Mouse (Mus musculus) forebrain, embryonic 11.5 days (tissue): Measurements from ENCODE around the gene Phf5a. TPM values are rescaled to one million over a fixed set of nuclear protein-coding genes. Genes with fewer than 3 reads are reported as not detected.
A peak's percentile ranks its signal among the peaks of the same experiment; 100 is the strongest.

ENCODE experiments used
- ATAC-seq: fragments of 200-750 bp; cut with Nextera tagmentation; replicated peaks from 2 replicates; pipeline ENCODE4 v1.8.0; 2017; ENCODE audit warnings: moderate TSS enrichment; ENCODE audit not compliant: low FRiP score
- DNase-seq: peaks from one replicate; pipeline ENCODE4 v3.0.0-alpha.2; 2017; ENCODE audit warnings: low spot score
- H3K27ac ChIP-seq: fragments of 300-500 bp; sonication (generic); 2 replicates; pipeline ENCODE4 v1.5.1; 2014; ENCODE audit warnings: low read depth, low read length
- H3K27me3 ChIP-seq: fragments of 300-500 bp; sonication (generic); 2 replicates; pipeline ENCODE4 v1.6.1; 2014; ENCODE audit warnings: mild to moderate bottlenecking, low read length, mixed read lengths; ENCODE audit not compliant: control insufficient read depth, insufficient read depth
- H3K36me3 ChIP-seq: fragments of 300-500 bp; sonication (generic); 2 replicates; pipeline ENCODE4 v1.6.1; 2014; ENCODE audit warnings: mild to moderate bottlenecking, low read length, moderate library complexity, mixed read lengths; ENCODE audit not compliant: control insufficient read depth, insufficient read depth
- H3K4me1 ChIP-seq: fragments of 300-500 bp; sonication (generic); replicated peaks from 2 replicates; pipeline ENCODE4 v1.6.1; 2014; ENCODE audit warnings: low read length, mixed read lengths; ENCODE audit not compliant: control insufficient read depth, insufficient read depth
- H3K4me2 ChIP-seq: fragments of 300-500 bp; sonication (generic); 2 replicates; pipeline ENCODE4 v1.6.1; 2014; ENCODE audit warnings: low read depth, mild to moderate bottlenecking, low read length, moderate library complexity, mixed read lengths; ENCODE audit not compliant: severe bottlenecking
- H3K4me3 ChIP-seq: fragments of 300-500 bp; sonication (generic); 2 replicates; pipeline ENCODE4 v1.5.1; 2014; ENCODE audit warnings: low read depth, low read length
- H3K9ac ChIP-seq: fragments of 300-500 bp; sonication (generic); 2 replicates; pipeline ENCODE4 v1.6.1; 2014; ENCODE audit warnings: low read length
- H3K9me3 ChIP-seq: fragments of 300-500 bp; sonication (generic); 2 replicates; pipeline ENCODE4 v1.6.1; 2016; ENCODE audit warnings: low read length, mixed read lengths; ENCODE audit not compliant: control insufficient read depth
- WGBS: fragments of 180-500 bp; shearing (Covaris S2); extraction: QIAGEN DNeasy Blood & Tissue Kit; methylation state at CpG from one replicate; pipeline ENCODE4 v1.1.7; 2014; 5-methylcytosine and 5-hydroxymethylcytosine counted together
- polyA plus RNA-seq: library from polyadenylated mRNA; unstranded; fragments of >200 nt; fragmentation: Nextera tagmentation; extraction: Ambion mirVana; gene quantifications from 2 replicates; pipeline ENCODE4 v1.2.1, GENCODE M21; 2014

The Phf5a gene
- polyA plus RNA-seq, 1 experiment from 2014 or later, result 186 TPM

DNA sequence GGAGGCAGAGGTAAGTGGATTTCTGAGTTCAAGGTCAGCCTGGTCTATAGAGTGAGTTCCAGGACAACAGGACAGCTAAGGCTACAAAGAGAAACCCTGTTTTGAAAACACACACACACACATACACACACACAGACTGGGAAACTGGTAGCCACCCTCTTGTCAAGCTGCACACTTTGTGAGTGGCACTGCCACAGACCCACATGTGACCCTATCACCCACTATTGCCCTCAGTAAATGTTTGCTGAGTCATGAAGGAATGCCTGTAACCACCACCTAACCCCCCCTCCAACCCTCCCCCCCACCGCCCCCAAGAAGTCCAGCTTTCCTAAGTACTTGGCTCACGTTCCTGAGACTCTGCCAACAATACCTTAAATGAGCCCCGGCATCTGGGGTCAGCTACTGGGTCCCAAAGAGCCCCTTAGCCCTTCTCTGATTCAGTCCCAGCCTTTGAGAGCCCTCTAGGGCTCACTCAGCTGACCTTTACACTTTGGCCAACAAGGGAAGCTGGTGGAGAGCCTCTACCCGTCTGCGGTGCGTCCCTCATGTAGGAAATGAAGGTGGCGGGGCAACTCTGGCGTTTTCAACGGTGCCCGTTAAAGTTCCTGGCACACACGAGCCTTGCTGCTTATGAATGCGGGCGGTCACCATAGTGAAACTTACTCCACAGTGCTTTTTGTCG lies 33.0 kb downstream of the Phf5a start:
- Histone ChIP-seq H3K27ac (no peak overlapping the region), H3K9ac (no peak overlapping the region), H3K4me3 (no peak overlapping the region), H3K4me1 (0 out of 2 replicates have a peak, but pooled peaks cover 2% of the 10 kb centered on the region), H3K9me3 (no peaks in the 10 kb centered on the region), H3K27me3 (no peaks in the 10 kb centered on the region; the same call in 1 of the 2 replicates), H3K36me3 (no peaks in the 10 kb centered on the region), H3K4me2 (no peak overlapping the region)
- 69% methylated on average over 14 of the region's 14 CpGs for WGBS
- ATAC-seq (no peak), DNase-seq (no peak)

DNA sequence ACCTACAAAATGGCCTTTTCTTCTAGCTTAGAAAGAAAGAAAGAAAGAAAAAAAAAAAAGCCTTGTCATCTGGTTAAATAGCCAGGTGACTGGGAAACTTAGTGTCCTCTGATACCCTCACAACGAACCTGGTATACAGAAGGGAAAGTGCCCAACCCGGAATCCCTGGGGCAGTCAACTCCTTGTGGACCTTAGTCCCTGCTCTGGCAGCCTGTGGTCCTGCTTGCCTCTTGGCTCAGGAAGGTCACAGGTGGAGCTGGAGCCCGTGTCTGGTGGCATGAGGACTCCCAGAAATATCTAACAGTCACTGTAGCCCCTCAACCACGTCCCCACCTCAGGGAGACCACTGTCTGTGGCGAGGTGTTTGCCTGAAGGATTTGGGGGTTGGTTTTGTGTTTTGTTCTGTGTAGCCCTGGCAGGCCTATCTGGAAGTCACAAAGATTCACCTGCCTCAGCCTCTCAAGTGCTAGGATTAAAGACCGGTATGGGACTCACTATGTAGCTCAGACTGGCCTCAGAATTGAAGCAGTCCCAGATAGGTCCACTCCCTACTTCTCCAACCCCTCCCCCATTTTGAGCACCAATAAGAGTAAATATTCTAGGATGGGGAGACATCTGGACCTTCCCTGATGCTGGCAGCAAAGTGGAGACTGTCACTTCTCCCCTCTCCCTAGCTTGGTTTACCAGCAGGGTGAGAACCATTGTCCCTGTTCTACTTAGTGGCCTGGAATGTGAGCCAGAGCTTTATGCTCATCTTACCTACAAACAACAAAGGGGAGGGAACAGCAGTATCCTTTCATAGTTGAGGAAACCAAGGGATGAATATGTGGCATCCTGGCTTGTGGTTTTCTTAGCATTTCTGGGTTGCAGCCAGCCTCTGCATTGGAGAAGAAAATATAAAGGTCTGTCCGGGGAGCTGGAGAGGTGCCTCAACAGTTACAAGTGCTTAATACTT lies 34.5 kb downstream of the Phf5a start:
- Histone ChIP-seq H3K4me1 (0 out of 2 replicates have a peak, but pooled peaks cover 2% of the 10 kb centered on the region), H3K9me3 (no peaks in the 10 kb centered on the region), H3K4me3 (no peak overlapping the region), H3K36me3 (no peaks in the 10 kb centered on the region), H3K4me2 (no peak overlapping the region), H3K27me3 (no peaks in the 10 kb centered on the region; the same call in 1 of the 2 replicates), H3K27ac (no peak overlapping the region), H3K9ac (no peak overlapping the region; the same call in 1 of the 2 replicates)
- DNase-seq, result no peak
- WGBS, result 56% methylated on average over 7 of the region's 7 CpGs
- ATAC-seq, result no peak

GRCm38 (mm10) chr15:81836124-81836821 lies 35.4 kb downstream of the Phf5a start:
- Histone ChIP-seq H3K4me3 (peak overlapping the region; percentile 17), H3K4me1 (0 out of 2 replicates have a peak, but pooled peaks cover 2% of the 10 kb centered on the region), H3K36me3 (no peaks in the 10 kb centered on the region), H3K4me2 (peak overlapping the region; percentile 43), H3K9me3 (no peaks in the 10 kb centered on the region), H3K27me3 (no peaks in the 10 kb centered on the region; the same call in 1 of the 2 replicates), H3K27ac (no peak overlapping the region), H3K9ac (peak overlapping the region; percentile 43)
- ATAC-seq (peak; percentile 81), DNase-seq (peak; percentile 80)
- WGBS, result 2% methylated on average over 28 of the region's 33 CpGs

GRCm38 (mm10) chr15:81835007-81835880 lies 36.5 kb downstream of the Phf5a start:
- Histone ChIP-seq H3K4me2 (no peak overlapping the region; the same call in 1 of the 2 replicates), H3K36me3 (no peaks in the 10 kb centered on the region), H3K4me3 (no peak overlapping the region), H3K9me3 (no peaks in the 10 kb centered on the region), H3K9ac (no peak overlapping the region), H3K27ac (no peak overlapping the region), H3K4me1 (0 out of 2 replicates have a peak, but pooled peaks cover 2% of the 10 kb centered on the region), H3K27me3 (no peaks in the 10 kb centered on the region; the same call in 1 of the 2 replicates)
- 79% methylated on average over 10 of the region's 10 CpGs for WGBS
- ATAC-seq (no peak), DNase-seq (no peak)

GRCm38 (mm10) chr15:81834171-81834841 lies 37.4 kb downstream of the Phf5a start:
- Histone ChIP-seq H3K4me3 (no peak overlapping the region), H3K9ac (no peak overlapping the region), H3K27ac (no peak overlapping the region), H3K27me3 (no peaks in the 10 kb centered on the region; the same call in 1 of the 2 replicates), H3K4me1 (0 out of 2 replicates have a peak, but pooled peaks cover 2% of the 10 kb centered on the region), H3K4me2 (no peak overlapping the region), H3K9me3 (no peaks in the 10 kb centered on the region), H3K36me3 (no peaks in the 10 kb centered on the region)
- DNase-seq (no peak), ATAC-seq (no peak)
- WGBS, result 56% methylated on average over 3 of the region's 3 CpGs

- Histone ChIP-seq H3K9me3 (no peaks in the 10 kb centered on the region), H3K4me1 (0 out of 2 replicates have a peak, but pooled peaks cover 2% of the 10 kb centered on the region), H3K9ac (no peak overlapping the region), H3K4me3 (no peak overlapping the region), H3K36me3 (no peaks in the 10 kb centered on the region), H3K27me3 (no peaks in the 10 kb centered on the region; the same call in 1 of the 2 replicates), H3K27ac (no peak overlapping the region), H3K4me2 (no peak overlapping the region)
- no peak for DNase-seq
- WGBS, result 87% methylated on average over 4 of the region's 4 CpGs
- no peak for ATAC-seq
These were observed 38.2 kb downstream of the Phf5a start for GRCm38 (mm10) chr15:81833481-81833880.

DNA sequence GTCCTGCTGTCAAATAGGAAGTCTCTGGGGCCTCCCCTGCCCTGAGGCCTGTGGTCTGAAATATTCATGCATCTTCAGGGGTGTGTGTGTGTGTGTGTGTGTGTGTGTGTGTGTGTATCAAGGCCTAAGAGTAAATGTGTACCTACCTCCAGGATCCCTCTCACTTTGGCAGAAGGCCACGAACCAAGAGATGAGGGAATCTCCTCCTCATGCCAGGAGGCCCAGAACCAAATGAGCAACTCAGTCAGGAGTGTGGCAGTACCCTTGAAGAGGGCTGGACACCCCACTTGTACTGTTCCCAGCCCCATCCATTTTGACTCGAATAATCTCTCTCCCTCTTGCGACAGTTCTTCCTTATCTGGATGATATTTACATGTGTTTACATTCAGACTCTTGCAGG lies 39.5 kb downstream of the Phf5a start:
- 93% methylated on average over 3 of the region's 3 CpGs for WGBS
- H3K4me2 ChIP-seq, result no peak overlapping the region
- no peak for DNase-seq
- H3K4me3 ChIP-seq, result no peak overlapping the region
- H3K27ac ChIP-seq, result no peak overlapping the region
- H3K27me3 ChIP-seq, result no peaks in the 10 kb centered on the region; the same call in 1 of the 2 replicates
- no peaks in the 10 kb centered on the region for H3K9me3 ChIP-seq
- H3K9ac ChIP-seq, result no peak overlapping the region
- 0 out of 2 replicates have a peak, but pooled peaks cover 2% of the 10 kb centered on the region for H3K4me1 ChIP-seq
- no peaks in the 10 kb centered on the region; the same call in 1 of the 2 replicates for H3K36me3 ChIP-seq
- ATAC-seq, result no peak
